Mouse (Mus musculus) thymus, adult 2 months (tissue): ENCODE measurements around the gene Esyt1. TPM values are rescaled to one million over a fixed set of nuclear protein-coding genes. Genes with fewer than 3 reads are reported as not detected.

ENCODE experiments used
- DNase-seq: peaks from one replicate; pipeline ENCODE4 v3.0.0; 2021
- H3K27ac ChIP-seq: fragments of 200-500 bp; 2 replicates; pipeline ENCODE4 v1.5.1; 2012; ENCODE audit warnings: low read length, control low read depth; ENCODE audit not compliant: control insufficient read depth, insufficient read depth
- H3K27me3 ChIP-seq: fragments of 200-500 bp; 2 replicates; pipeline ENCODE4 v1.6.1; 2012; ENCODE audit warnings: mild to moderate bottlenecking, low read length, moderate library complexity, mixed read lengths; ENCODE audit not compliant: control insufficient read depth, insufficient read depth
- H3K36me3 ChIP-seq: fragments of 200-500 bp; 2 replicates; pipeline ENCODE4 v1.6.1; 2012; ENCODE audit warnings: mild to moderate bottlenecking, low read length, moderate library complexity; ENCODE audit not compliant: control insufficient read depth, insufficient read depth
- H3K4me1 ChIP-seq: fragments of 200-500 bp; replicated peaks from 2 replicates; pipeline ENCODE4 v1.6.1; 2012; ENCODE audit warnings: low read length; ENCODE audit not compliant: control insufficient read depth, insufficient read depth
- H3K4me3 ChIP-seq: fragments of 200-500 bp; 2 replicates; pipeline ENCODE4 v1.5.1; 2012; ENCODE audit warnings: mild to moderate bottlenecking, low read length, control low read depth, moderate library complexity; ENCODE audit not compliant: control insufficient read depth, insufficient read depth
- CTCF ChIP-seq: fragments of 200-500 bp; IDR thresholded peaks from 2 replicates; pipeline ENCODE4 v1.5.1; 2012; ENCODE audit warnings: mild to moderate bottlenecking, control low read depth, low read length, moderate library complexity, borderline replicate concordance; ENCODE audit not compliant: control insufficient read depth, poor library complexity, insufficient read depth; ENCODE audit errors: extremely low read depth
- POLR2A ChIP-seq: fragments of 200-500 bp; IDR thresholded peaks from 2 replicates; pipeline ENCODE4 v1.6.1; 2012; ENCODE audit warnings: mild to moderate bottlenecking, low read length, control low read depth, moderate library complexity; ENCODE audit not compliant: control insufficient read depth, poor library complexity, insufficient read depth; ENCODE audit errors: extremely low read depth
- WGBS: fragments of 180-500 bp; shearing (Covaris S2); methylation state at CpG from one replicate; pipeline ENCODE4 v1.1.7; 2018; 5-methylcytosine and 5-hydroxymethylcytosine counted together
- polyA plus RNA-seq: library from polyadenylated mRNA; depleted of rRNA; stranded (reverse); fragments of >200 nt; gene quantifications from 2 replicates; pipeline ENCODE4 v1.2.3, GENCODE M21; 2012

The Esyt1 gene
- polyA plus RNA-seq, 1 experiment = 146 TPM

DNA sequence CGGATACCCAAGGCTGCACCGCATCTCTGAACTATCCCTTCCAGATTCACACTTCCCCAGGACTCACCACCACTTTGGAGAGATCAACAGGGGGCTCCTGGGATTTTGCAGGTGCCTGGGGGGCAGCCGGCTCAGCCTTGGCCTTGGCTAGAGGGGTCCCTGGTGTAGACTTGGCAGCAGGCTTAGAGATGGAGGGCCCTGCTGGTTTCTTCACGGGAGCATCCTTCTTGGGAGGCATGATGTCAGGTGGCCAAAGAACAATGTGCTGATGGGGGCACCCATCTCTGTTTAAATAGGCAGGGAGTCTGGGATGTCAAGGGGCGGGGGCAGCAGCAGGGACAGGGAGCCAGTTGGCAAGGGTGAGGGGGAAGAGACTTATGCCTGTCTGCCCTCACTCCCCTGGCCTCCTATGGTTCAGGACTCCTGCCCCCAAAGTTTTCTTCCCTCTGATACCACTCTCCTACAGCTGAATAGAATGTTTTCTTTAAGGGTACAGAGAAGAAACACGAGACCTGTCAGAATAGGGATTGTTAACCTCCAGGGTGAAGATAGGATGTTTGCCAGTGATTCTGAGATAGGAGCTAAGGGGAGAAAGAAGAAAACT lies 28.4 kb downstream of the Esyt1 start:
- H3K4me1 ChIP-seq = peaks cover 24% of the 10 kb centered on the region
- WGBS = 93% methylated on average over 6 of the region's 6 CpGs
- H3K4me3 ChIP-seq = no peak overlapping the region
- TF ChIP-seq POLR2A (no peak), CTCF (no peak)
- no peak overlapping the region for H3K27ac ChIP-seq
- no peaks in the 10 kb centered on the region for H3K36me3 ChIP-seq
- H3K27me3 ChIP-seq = no peaks in the 10 kb centered on the region
- DNase-seq = no peak

DNA sequence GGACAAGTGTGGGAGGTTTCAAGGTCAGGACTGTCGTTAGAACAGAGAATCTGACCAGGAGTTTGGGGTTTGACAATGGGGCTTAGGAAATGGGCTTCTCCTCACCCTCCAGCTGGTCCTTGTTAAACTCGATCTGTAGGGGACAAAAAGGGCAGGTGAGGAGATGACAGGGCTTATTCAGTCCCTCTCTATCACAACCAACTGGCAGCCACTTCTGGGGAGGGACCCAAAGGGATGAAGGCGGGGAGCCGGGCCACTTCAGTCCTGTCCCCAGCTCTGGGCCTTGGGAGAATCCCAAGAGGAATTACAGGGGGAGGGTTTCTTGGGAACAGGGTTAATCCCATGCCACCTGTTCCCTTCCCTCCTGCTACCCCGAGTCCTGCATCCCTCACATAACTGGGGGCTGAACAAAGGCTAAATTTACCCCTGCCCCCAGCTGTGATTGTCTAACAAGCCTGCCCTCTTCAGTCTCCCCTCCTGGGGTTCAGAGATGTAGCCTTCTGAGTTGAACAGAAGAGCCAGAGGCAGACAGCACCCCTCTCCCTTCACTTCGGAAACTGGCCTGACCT lies 29.1 kb downstream of the Esyt1 start:
- DNase-seq = no peak
- no peak for TF ChIP-seq CTCF
- no peak for TF ChIP-seq POLR2A
- Histone ChIP-seq H3K27me3 (no peaks in the 10 kb centered on the region), H3K4me1 (peaks cover 31% of the 10 kb centered on the region), H3K27ac (no peak overlapping the region), H3K36me3 (no peaks in the 10 kb centered on the region; the same call in 1 of the 2 replicates), H3K4me3 (no peak overlapping the region)
- WGBS = 91% methylated on average over 6 of the region's 6 CpGs

DNA sequence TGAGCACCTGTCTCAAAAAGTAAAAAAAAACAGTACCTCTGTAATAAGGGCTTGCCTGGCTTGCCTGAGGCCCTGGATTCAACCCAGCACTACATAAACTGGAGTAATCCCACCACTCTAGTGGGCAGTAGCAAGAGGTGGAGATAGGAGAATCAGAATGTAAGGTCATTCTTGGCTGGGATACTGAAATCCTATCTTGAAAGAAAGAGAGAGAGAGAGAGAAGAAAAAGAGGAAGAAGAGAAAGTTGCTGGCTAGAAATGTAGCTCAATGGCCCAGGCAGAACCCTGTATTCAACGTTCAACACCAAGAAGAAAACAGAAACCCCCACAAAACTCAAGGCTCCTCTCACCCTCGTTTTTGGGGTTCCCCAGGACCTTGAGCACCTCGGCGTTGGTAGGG lies 29.8 kb downstream of the Esyt1 start:
- TF ChIP-seq CTCF = no peak
- no peak for TF ChIP-seq POLR2A
- no peak overlapping the region for H3K4me3 ChIP-seq
- H3K27ac ChIP-seq = no peak overlapping the region
- DNase-seq = no peak
- peaks cover 6% of the 10 kb centered on the region for H3K36me3 ChIP-seq
- H3K4me1 ChIP-seq = peaks cover 35% of the 10 kb centered on the region
- WGBS = 47% methylated on average over 4 of the region's 4 CpGs
- H3K27me3 ChIP-seq = no peaks in the 10 kb centered on the region

DNA sequence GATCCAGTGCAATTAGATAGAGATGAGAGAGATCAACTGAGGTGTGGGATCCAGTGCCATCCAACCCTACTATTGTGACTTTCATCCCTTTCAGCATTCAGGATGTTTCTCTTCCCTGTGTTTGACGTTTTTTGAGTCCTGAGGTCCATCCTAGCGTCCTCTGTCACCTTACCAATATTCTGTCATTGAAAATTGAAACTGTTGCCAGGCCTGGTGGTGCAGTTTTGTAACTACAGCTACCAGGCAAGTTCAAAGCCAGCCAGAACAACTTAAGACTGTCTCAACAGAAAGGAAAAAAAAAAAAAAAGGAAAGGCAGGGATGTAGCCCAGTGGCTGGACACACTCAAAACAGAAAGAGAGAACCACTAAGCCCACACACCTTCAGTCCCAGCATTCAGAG lies 30.4 kb downstream of the Esyt1 start:
- no peak for TF ChIP-seq CTCF
- Histone ChIP-seq H3K36me3 (peaks cover 13% of the 10 kb centered on the region), H3K27me3 (no peaks in the 10 kb centered on the region), H3K4me3 (no peak overlapping the region), H3K4me1 (peaks cover 35% of the 10 kb centered on the region), H3K27ac (no peak overlapping the region)
- WGBS = 41% methylated on average over 2 of the region's 2 CpGs
- DNase-seq = no peak

DNA sequence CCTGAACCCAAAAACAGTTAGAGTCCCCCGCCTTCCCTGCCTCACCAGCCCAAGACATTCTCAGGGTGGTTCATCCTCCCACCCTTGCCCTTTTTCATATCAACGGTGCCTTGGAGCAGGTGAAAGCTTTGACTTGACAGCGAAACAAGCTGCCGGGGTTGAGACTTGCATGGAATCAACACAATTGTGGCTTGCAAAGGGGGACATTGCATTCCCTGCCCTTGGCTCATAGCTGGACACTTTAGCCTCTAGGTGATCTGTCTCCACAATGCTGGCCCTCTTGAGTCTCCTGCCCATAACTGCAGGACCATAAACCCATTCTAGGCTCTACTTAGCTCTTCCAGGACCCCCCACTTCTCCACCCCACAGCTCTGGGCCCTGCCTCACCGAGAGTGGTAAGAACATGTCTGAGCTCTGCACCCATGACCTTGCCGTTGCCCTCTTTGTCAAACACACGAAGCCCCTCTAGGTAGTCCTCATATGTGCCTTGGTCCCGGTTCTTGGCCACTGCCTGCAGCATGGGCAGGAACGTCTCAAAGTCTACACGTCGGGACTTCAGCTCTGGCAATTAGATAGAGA lies 30.9 kb downstream of the Esyt1 start:
- peaks cover 35% of the 10 kb centered on the region for H3K4me1 ChIP-seq
- peaks cover 18% of the 10 kb centered on the region for H3K36me3 ChIP-seq
- WGBS = 29% methylated on average over 11 of the region's 11 CpGs
- peak overlapping the region; percentile 61 for H3K27ac ChIP-seq
- H3K27me3 ChIP-seq = no peaks in the 10 kb centered on the region
- no peak for DNase-seq
- TF ChIP-seq POLR2A (no peak), CTCF (no peak)
- H3K4me3 ChIP-seq = peak overlapping the region; percentile 66

DNA sequence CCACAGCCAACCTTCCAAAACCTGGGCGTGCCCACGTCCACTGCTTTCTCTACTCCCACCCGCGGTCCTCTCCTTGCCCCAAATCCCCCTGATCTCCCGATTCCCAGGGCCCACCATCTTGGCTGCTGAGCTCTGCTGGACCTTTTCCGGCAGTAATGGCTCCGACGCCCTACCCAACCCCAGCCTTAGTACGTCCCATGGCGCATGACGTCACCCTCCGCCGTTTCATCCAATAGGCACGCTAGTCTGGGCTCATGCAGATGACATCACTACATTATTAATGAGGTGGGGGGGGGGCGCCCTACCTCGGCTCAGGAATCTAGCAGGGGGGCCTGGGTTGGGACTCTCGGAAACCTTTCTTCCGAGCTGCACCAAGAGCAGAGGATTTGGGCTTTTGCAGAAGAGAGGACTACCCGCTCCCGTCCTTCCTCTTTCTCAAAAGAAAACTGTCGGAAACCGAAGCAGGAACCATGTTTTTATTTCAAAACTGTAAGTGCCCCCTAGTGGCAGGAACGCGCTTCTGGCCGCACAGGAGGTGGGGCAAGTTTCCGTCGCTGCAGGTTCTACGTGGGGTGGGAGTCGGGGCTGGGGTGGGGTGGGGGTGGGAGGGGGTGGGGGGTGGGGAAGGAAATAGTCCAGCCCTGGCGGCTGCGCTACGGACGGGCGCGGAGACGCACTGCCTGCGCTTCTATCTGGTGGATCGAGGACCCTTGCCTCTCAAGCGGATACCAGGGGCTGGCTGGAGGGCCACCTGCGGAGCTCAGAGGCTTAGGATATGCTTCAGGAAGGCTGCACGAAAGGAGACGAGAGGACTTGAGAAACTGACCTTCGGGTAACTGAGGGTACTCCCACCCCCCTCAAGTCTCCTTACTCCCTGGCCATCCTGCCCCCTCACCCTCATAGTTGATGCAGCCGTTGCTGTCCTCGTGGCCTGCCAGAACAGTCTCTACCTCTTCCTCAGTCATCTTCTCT lies 31.7 kb downstream of the Esyt1 start, which contains the start of gene Myl6:
Gene Myl6 (minus strand): TSS at position 451 of the 972 bp plus-strand sequence.
- Histone ChIP-seq H3K4me3 (peak within 1 kb of the TSS; percentile 96), H3K4me1 (peaks cover 33% of the 10 kb centered on the region), H3K27me3 (no peaks in the 10 kb centered on the region), H3K27ac (peak within 1 kb of the TSS; percentile 87), H3K36me3 (peaks cover 23% of the 10 kb centered on the region)
- peak; percentile 94 for TF ChIP-seq POLR2A
- peak; percentile 57; the same call in 1 of the 2 replicates for TF ChIP-seq CTCF
- under 1% methylated on average over 45 of the region's 45 CpGs for WGBS
- peak; percentile 96 for DNase-seq
